Mouse (Mus musculus) v-Abl transformed pro-B cells (cell line): Measurements from ENCODE around the gene C7.
"Not testable (repeated sequence)": the region's sequence is repeated elsewhere in the genome, so short reads cannot be mapped to it uniquely, and the experiment has no call there.

ENCODE experiments used
- in situ Hi-C, 2 experiments: fragments of 400-800 bp; cut with MboI; formaldehyde crosslinking; loops; one replicate each; pipeline ENCODE4 v1.15.1; 2025; ENCODE audit not compliant: unreplicated experiment in 2 of 2

The C7 gene

DNA sequence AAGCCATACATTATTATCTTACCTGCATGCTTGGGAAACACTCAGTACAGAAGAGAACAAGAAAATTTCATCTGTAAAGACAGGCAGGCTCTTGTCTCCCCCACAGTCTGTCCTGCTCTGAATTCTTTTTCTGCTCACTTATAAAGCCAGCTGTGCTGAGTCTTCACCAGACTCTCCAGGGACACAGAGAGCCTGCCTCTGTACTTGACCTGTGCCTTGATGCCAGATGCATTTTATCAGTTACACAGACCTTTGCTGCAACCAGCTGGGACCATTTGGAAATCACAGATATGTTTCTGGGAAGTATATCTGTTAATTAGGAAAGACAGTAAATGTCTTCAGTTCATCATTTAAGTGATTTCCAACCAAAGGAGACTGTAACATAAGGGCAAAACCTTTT is at the start of gene C7:
TSS of gene C7 (minus strand) at position 106 of the 400 bp plus-strand sequence.
- in situ Hi-C loops, result no loop called here

DNA sequence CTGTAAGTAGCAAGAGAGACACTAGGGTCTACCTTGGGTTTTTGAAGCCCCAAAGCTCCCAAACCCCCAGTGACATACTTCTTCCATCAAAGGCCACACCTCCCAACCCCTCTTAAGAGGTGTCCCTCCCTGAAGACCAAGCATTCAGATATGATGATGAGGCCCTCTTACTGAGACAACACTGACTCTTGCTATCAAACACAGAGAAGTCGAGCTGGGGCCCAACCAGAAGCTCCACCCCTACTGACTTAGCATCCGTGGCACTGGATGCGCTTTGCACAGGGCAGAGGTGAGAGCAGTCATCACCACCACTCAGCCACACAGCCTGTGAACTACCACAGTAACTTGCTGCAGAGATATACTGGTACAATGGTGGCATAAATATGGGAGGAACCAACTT is 49.1 kb upstream of the C7 start:
- in situ Hi-C loops, result loop anchor here (10.0 to 25.0 kb wide), 6 partner anchors 72 to 1878 kb away; partner anchors contain the start of genes Rictor (in 1 of the 2), Selenop (in 1 of the 2) and Ttc33 (in 1 of the 2)

DNA sequence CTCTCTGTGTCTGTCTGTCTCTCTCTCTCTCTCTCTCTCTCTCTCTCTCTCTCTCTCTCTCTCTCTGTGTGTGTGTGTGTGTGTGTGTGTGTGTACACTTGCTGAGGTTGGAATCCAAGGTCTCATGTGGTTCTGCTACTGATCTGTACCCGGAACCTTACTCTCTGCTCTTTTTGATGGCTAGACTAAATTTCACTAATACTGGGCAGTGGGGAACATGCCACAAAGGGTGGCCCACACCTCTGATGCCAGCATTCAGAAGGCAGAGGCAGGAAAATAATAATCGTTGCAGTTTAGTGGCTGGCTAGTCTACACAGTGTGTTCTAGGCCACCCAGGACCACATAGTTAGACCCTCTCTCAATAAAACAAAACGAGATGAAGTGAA is 45.1 kb upstream of the C7 start:
- in situ Hi-C loops, result loop anchor here (5.0 to 25.0 kb wide), 6 partner anchors 1054 to 1894 kb away; partner anchors contain the start of genes Rictor (in 1 of the 2) and Selenop (in 1 of the 2)

DNA sequence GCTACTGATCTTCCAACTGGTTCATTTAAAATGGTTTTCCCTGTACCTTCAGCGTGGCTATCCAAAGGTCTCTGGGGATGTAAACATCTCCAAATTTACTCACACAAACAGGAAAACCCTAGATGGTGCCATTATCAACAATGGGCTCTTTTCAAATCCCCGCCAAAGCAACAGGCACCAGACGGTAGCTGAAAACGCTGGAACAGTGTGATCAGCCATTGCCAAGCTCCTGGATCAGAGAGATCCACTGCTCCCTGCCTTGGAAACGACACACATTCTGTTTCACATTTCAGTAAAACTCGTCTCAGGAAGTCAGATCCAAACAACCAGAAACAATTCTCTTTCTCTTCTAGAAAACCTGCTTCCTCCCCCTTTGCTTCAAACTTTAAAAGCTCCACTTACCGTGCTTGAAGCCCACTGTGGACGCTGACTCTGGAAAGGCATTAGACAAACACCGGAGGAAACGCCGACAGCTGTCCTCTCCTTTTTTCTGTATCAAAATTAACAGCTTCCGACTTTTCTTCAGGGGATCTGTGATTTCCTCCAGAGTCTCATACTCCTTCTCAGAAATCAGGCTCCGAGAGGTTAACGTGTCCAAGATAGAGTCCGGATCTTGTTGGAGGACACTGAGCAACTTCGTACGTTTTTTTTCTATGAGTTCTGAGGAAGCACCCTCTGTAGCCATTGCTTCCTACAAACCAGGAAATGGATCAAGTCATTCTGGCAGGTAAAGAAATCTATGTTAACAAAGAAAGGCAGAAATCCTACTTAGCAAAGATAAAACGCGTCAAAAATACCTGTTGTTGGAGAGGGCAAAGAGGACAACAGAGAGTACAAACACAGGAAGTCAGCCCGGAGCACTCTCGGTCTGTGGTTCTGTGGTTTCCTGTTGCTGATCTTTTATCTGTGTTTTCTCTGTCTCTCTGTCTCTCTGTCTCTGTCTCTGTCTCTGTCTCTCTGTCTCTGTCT is 44.4 kb upstream of the C7 start, which contains the start of gene Card6:
TSS of gene Card6 (minus strand) at position 854 of the 969 bp plus-strand sequence.
- in situ Hi-C loops, result loop anchor here (5.0 to 25.0 kb wide), 6 partner anchors 1053 to 1893 kb away; partner anchors contain the start of genes Rictor (in 1 of the 2) and Selenop (in 1 of the 2)

DNA sequence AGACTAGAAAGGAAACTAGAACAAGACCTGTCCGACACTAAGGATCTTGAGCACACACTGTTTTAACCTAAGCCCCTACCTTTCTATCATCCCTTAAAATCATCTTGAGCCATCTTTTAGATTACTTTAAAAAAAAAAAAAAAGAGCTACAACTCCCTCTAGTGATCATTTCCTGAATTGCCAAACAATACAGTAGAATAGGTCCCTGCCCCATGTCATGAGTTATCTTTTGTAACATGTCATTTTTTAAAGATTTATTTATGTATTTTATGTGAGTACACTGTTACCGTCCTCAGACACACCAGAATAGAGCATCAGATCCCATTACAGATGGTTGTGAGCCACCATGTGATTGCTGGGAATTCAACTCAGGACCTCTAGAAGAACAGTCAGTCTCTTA is 42.8 kb upstream of the C7 start:
- in situ Hi-C loops, result loop anchor here (5.0 to 25.0 kb wide), 6 partner anchors 1051 to 1891 kb away; partner anchors contain the start of genes Rictor (in 1 of the 2) and Selenop (in 1 of the 2)

DNA sequence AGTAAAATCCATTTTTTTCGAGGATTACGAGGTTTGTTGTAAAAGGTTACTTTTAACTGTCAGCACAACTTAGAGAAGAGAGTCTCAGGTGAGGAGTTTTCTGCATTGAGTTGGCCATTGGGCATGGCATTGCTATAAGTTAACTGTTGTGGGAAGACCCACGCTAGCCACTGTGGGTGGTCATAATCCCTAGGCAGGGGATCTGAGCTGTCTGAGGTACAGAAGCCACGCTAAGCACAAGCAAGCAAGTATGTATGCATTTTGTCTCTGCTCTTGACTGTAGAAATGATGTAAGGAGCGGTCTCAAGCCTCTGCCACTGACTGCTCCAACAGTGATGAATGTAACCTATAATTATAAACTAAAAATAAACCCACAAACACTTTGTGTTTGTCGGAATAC is 42.4 kb upstream of the C7 start:
- in situ Hi-C loops, result loop anchor here (5.0 to 25.0 kb wide), 6 partner anchors 1051 to 1891 kb away; partner anchors contain the start of genes Rictor (in 1 of the 2) and Selenop (in 1 of the 2)

DNA sequence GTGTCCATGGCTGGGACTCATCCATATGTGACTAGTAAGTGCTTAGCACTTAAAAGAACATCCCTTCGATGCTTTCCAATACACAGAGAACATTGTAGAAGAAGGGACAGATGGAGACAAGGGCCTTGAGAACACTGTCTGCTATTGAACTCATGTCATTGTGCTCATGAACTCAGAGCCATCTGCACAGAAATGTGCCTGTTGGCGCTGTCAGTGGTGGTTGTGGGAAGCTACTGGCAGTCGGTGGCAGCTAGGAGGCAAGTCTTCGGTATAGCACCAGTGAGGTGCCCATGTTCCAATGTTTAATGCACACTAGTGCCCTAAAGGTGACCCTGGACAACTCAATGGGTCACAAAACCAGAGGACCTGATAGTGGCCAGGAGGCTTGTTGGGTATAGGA is 38.8 kb upstream of the C7 start:
- in situ Hi-C loops, result loop anchor here (10.0 to 25.0 kb wide), 4 partner anchors 1048 to 1888 kb away; partner anchors contain the start of genes Rictor (in 1 of the 2) and Selenop (in 1 of the 2)

DNA sequence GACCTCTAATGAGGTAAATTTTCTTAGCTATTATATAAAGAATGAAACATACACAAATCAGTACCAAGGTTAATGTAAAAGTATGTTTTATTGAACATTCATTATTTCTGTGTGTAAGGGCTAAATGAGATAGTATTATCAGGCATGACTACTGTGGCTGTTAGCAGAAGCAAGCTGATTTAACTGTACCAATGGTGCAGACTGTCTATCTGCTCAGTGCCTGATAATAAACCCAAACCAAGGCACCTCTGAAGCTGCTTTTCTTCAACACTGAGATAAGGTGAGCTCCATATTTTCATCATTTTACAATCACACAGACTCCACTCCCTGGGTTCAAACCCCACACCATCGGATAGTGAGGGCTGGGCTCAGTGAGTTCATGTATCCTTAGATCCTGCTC is 33.8 kb upstream of the C7 start:
- in situ Hi-C loops, result loop anchor here (25.0 kb wide), 3 partner anchors 1115 to 1790 kb away; no protein-coding TSS in a partner anchor

DNA sequence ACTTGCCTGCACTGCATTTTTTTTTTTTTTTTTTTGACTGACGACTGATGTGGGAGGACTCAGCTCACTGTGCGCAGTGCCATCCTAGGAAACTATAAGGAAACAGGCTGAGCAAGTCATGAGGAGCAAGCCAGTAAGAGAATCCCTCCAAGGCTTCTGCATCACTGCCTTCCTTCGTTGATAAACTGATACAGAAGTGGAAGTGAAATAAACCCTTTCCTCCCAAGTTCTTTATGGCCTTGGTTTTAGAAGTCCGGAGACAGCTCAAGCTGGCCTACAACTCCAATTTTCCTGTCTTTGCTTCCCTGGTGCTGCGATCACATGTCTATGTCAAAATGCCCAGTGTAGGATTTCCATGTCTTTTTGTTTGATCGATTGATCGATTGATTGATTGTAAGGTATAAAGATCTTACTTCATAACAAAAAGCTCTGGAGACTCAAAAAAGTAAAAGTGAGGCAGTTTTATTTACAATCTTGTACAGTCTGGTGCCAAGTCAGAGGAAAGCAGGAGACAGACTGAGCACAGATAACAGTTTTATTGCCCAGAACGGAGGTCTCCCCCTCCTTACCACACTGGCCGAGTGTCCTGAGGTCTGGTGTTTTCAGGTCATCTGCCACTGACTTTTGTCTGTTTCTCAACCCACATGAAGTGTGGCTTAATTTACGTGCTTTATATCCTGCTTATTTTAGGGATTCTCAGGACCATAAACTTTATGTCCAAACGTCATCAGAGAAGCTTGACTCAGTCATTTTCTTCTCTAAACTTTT is 32.2 kb upstream of the C7 start:
- in situ Hi-C loops, result loop anchor here (25.0 kb wide), 3 partner anchors 1117 to 1792 kb away; no protein-coding TSS in a partner anchor

DNA sequence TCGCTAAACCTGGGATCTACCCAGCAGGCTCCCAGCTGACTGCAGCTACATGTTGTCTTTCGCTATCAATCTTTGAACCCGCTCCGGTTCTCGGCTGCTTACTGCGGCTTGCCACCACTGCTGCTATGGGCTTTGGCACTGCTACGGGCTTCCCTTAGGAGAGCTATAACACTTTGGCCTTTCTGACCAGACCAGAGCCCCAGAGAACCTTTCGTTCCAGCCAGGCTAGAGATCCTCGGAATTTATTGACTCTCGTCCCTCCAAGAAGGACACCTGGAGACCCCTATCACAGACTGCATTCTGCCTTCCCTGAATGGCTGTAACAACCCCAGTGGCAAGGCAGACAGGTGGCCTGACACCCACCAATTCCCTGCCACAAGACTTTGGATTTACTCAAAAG is 26.6 kb upstream of the C7 start:
- in situ Hi-C loops, result loop anchor here (25.0 kb wide), 3 partner anchors 1122 to 1797 kb away; no protein-coding TSS in a partner anchor

DNA sequence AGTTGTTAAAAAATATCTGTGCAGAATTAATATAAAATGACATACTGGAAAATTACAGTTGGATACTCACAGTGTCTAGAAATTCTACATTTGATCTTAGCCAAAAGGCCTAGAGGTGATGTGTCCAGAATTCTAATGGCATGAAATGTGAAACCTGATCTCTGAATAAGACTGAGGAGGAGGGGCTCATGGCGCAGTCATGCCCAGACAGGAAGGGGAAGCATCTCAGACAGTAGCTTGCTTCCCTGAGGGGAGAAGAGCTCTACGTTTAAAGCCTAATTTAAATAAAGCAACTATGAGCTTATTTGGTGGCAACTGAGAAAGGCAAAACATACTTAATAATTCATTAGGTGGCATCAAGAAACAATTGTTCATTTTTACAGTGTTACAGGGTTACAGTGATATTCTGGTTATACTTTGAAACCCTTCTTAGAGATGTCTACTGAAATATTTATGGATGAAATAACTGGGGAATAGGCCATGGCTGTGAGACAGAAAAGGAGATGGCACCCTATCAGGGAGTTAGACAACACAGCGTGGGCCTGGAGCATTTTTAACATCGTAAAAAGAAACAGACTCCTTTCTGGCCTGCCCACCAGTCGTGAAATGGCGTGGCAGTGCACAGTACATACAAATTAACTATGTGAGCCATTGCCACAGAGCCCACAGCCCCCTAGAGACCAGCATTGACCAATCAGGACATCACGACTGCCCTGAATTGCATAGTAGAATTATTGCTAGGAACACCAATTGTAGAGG is 25.5 kb upstream of the C7 start:
- in situ Hi-C loops, result loop anchor here (5.0 to 25.0 kb wide), 8 partner anchors 986 to 1798 kb away; no protein-coding TSS in a partner anchor

DNA sequence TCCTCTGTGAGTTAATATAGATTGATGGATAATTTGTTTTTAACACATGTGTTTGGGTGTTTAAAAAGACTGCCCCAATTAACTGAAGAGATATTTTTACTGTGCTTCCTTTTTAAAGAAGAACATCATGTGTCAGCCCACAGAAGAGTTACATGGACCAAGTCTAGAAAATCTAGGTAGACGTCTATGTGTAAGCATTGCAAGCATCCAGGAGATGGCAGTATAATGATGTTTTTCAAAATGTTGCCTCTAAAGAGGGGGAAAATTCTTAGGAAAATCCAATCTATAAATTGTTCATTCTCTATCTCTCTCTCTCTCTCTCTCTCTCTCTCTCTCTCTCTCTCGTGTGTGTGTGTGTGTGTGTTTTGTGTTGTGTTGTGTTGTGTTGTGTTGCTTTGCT is 22.6 kb upstream of the C7 start:
- in situ Hi-C loops, result loop anchor here (5.0 to 25.0 kb wide), 8 partner anchors 989 to 1801 kb away; no protein-coding TSS in a partner anchor

DNA sequence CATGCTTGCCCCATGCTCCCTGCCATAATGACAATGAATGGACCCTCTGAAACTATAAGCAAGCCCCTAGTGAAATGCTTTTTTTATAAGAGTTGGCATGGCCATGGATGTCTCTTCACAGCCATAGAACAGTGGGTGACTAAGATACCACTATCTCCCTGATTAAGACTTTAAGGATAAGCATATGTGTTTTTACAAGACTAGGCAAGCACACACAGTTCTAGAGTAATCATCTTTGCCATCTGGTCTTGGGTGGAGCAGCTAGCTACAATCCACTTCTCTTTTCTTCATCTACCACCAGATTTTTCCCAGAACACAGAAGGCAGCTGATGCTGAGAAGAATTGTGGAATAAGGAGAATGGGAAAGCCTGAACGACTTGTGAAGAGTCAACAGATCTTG is 17.7 kb upstream of the C7 start:
- in situ Hi-C loops, result loop anchor here (10.0 to 25.0 kb wide), 6 partner anchors 994 to 1806 kb away; no protein-coding TSS in a partner anchor

DNA sequence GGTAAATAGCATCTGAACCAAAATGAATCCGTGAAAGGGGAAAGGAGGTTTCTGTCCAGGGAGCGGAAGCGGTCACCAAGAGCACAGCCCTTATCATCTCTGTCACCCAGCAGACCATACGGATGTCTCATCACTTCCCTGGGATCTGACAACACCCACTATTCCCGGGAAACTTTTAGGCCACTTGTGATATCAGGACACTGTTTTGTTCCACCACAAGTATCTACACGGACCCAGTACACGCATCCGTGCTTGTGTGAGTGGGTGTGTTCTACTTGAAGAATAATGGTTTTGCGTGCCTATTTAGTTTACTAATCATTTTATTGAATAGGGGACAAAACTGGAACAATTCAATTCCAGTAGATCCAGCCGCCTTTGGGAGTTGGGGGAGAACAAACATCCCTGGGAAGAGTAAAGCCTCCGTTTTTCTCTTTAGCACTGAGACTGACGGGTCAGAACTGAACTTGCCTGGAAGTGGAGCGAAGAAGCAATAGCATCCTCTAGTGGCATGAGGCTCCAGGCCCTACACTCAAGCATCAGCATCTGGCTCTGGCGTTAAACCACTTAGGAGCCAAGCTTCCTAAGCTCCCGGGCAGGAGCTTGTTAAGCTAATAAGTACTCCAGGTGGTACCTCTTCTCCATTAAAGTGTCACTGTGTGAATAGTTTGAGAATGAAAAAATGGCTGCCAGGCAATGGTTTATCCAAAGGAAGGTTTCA is 5.4 kb upstream of the C7 start:
- in situ Hi-C loops, result no loop called here

DNA sequence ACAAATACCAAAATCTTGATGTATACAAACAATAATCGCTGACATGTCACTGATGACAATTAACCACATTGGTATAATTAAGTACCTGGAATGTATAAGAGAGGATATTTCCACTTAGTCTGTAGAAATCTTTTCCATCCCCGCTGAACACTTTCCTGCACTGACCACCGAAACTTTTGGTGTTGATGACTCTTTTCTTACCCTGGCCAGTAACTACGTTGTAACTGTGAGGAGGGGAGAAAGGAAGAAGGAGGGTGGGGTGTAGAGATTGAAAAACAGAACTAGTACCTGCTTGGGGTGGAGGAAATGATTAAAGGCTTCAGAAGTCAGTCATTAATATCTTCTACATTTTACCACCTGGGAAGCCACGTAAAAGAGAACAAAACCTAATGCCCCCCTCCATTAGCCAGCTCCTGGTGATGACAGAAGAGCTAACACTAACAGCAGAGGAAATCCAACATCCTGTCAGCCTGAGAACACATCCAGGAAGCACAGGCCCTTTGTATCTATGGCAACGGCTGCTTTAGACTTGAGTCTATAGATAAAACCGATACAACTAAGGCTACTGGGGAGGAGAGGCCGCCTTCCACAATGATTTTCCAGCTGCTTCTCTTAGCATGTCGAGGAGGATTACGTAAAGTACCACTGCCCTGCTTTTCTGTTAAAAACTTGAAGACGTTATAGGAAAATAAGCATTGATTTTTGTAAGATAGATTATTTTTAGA is 17.8 kb downstream of the C7 start:
- in situ Hi-C loops, result no loop called here

DNA sequence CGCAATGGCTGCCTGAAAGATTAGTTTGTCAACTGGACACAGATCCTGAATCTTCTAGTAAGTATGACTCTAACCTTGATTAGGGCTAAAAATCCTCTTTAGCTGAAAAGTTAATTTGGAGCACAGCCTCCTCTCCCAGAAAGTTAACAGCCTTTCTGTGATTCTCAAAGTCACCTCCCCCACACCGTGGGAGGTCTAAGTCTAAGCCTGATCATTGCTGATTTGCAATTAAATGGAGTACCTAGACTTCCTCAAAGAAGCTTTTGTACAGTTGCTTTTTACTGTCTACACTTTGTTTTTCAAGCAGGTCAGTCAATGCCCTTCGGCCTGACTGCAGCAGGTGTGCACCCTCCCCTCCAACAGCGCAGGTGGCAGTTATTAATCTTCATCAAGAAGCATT is 34.3 kb downstream of the C7 start:
- in situ Hi-C loops, result no loop called here

DNA sequence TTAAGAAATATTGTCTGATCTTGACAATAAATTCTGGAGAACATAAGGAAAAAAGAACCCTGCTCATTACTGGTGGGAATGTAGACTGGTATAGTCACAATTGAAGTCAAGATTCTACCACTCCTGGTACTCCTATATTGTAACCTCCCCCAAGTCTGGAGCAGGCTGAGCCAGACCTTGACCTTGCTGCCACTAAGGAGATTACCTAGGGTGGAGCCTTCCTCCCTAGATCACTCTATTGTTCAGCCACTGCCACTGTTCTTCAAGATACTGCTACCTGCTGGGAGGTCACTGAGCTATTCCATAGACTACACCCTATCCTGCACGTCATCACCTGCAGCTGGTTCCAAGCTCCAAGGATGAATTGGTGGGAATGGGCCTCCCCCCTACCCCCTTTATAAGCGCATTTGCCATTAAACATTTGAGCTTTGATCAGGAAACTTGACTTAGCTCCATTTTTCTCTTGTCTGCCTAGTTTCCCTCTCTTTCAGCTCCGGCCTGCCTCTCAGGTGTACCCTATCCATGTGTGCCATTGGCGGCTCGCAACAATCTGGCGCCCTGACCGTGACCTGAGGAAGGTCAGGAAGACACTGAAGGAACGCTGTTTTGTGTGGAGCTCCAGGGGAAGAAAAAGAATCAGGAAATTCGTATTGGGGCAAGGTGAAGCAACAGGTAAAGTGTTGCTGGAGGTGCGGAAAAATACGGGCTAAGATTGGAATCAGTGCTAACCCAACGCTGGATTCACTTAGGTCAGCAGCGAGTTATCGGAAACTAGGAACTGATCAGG is 39.9 kb downstream of the C7 start:
- in situ Hi-C loops, result not testable (repeated sequence)
